Mouse (Mus musculus): ENCODE data around the gene Slc29a4. TPM values are rescaled to one million over a fixed set of nuclear protein-coding genes. Genes with fewer than 3 reads are reported as not detected.

Slc29a4 gene
- polyA plus RNA-seq, 1 experiment, result 9.9 TPM

GRCm38 (mm10) chr5:142697742-142698141, 5.4 kb downstream of the Slc29a4 start:
- no peak overlapping the region for H3K4me3 ChIP-seq (ENCODE audit: low read depth, low read length)
- H3K9ac ChIP-seq (ENCODE audit: low read depth, poor library complexity, severe bottlenecking), result no peak overlapping the region
- H3K27ac ChIP-seq (ENCODE audit: insufficient read depth, low read length), result no peak overlapping the region
- no peaks in the 10 kb centered on the region for H3K36me3 ChIP-seq (ENCODE audit: control insufficient read depth, insufficient read depth, low read length, poor library complexity, severe bottlenecking)
- no peaks in the 10 kb centered on the region for H3K27me3 ChIP-seq (ENCODE audit: control insufficient read depth, insufficient read depth, low read length, poor library complexity, severe bottlenecking)
- no peaks in the 10 kb centered on the region for H3K4me1 ChIP-seq (ENCODE audit: control insufficient read depth, insufficient read depth, low read length)
- H3K9me3 ChIP-seq (replicated peaks; ENCODE audit: control insufficient read depth, insufficient read depth, low read length, poor library complexity, severe bottlenecking), result no peaks in the 10 kb centered on the region
- TF ChIP-seq CTCF (IDR thresholded peaks at IDR 0.05; ENCODE audit: low read depth, low read length) (no peak), POLR2A (IDR thresholded peaks at IDR 0.05; ENCODE audit: insufficient read depth, low read length) (no peak), EP300 (IDR thresholded peaks at IDR 0.05; ENCODE audit: insufficient read depth, low read depth, low read length) (no peak)

DNA sequence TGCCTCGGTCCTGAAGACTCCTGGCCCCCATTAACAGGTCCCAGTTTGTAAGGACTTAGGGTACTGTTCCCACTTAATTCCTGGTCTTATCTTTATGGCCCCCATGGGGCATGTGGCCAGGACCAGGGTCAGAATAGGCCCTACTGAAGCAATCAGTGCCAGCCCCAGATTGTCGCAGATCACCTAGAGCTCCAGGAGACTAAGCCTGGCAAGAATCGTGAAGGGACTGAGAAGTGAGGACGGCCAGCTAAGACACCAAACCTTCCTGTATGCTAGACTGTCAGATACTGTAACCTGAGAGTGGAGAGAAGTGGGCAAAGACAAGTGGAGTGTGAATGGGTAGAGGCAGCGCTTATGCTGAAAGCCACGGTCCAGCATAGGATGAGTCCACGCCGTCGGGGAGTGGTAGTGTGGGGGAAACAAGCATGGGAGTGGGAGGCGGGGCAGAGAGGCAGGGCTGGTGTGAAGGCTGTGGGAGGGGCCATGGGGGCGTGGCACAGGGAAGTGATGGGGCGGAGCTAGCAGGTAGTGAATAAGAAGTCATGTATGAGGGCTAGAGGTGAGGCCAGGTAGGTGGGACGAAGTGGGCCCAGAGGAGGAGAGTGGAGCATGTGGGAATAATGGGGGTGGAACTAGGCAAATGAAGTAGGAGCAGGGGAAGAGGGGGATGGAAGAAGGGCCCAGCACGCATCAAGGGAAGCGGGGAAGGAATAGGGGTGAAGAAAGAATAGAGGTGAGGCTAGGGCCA, 8.7 kb downstream of the Slc29a4 start:
- TF ChIP-seq POLR2A (IDR thresholded peaks at IDR 0.05; ENCODE audit: insufficient read depth, low read length) (no peak), EP300 (IDR thresholded peaks at IDR 0.05; ENCODE audit: insufficient read depth, low read depth, low read length) (no peak), CTCF (IDR thresholded peaks at IDR 0.05; ENCODE audit: low read depth, low read length) (no peak)
- H3K9me3 ChIP-seq (replicated peaks; ENCODE audit: control insufficient read depth, insufficient read depth, low read length, poor library complexity, severe bottlenecking), result no peaks in the 10 kb centered on the region
- H3K27me3 ChIP-seq (ENCODE audit: control insufficient read depth, insufficient read depth, low read length, poor library complexity, severe bottlenecking), result no peaks in the 10 kb centered on the region
- peak overlapping the region; percentile 63 for H3K4me3 ChIP-seq (ENCODE audit: low read depth, low read length)
- peak overlapping the region; percentile 64; the same call in 1 of the 2 replicates for H3K9ac ChIP-seq (ENCODE audit: low read depth, poor library complexity, severe bottlenecking)
- H3K27ac ChIP-seq (ENCODE audit: insufficient read depth, low read length), result no peak overlapping the region
- no peaks in the 10 kb centered on the region for H3K4me1 ChIP-seq (ENCODE audit: control insufficient read depth, insufficient read depth, low read length)
- H3K36me3 ChIP-seq (ENCODE audit: control insufficient read depth, insufficient read depth, low read length, poor library complexity, severe bottlenecking), result no peaks in the 10 kb centered on the region

DNA sequence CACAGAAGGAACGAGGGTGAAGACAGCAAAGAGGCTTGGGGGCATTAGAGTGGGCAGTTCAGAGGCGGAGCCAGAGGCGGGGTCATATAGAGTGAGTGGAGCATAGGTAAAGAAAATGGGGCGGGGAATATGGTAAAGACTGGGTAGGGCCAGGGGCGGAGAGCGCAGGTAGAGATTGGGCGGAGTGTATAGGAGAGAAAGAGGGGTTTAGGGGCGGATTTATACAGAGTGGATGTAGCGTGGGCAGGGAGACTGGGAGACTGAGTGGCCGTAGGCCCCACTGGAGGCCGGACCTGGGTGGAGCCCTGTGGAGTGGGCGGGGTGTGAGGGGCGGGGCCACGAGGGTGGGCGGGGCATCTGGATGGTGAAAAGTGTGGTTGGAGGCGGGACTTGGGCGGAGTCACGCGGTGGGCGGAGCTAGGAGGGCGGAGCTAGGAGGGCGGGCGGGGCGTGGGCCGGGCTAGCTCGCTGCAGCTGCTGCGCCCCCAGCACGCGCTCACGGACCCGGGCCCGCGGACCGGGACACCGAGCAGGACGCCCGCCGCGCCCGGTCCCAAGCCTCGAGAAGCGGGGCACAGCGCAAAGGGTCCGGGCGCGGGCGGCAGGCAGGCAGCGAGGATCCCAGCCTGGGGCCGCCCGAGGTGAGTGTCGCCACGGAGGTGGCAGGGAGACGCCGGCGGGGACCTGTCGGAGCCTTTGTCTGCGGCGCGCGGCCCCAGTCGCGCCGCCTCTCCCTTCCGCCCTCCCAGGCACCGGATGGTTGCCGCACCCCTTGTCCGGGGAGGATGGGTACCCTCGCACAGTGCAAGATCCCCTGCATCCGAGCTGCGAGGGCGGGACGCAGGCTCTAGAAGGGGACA, 9.6 kb downstream of the Slc29a4 start:
- Histone ChIP-seq H3K27me3 (ENCODE audit: control insufficient read depth, insufficient read depth, low read length, poor library complexity, severe bottlenecking) (no peaks in the 10 kb centered on the region), H3K9ac (ENCODE audit: low read depth, poor library complexity, severe bottlenecking) (peak overlapping the region; percentile 64), H3K27ac (ENCODE audit: insufficient read depth, low read length) (no peak overlapping the region), H3K4me1 (ENCODE audit: control insufficient read depth, insufficient read depth, low read length) (no peaks in the 10 kb centered on the region), H3K9me3 (replicated peaks; ENCODE audit: control insufficient read depth, insufficient read depth, low read length, poor library complexity, severe bottlenecking) (no peaks in the 10 kb centered on the region), H3K36me3 (ENCODE audit: control insufficient read depth, insufficient read depth, low read length, poor library complexity, severe bottlenecking) (no peaks in the 10 kb centered on the region), H3K4me3 (ENCODE audit: low read depth, low read length) (peak overlapping the region; percentile 63)
- no peak for TF ChIP-seq EP300 (IDR thresholded peaks at IDR 0.05; ENCODE audit: insufficient read depth, low read depth, low read length)
- TF ChIP-seq POLR2A (IDR thresholded peaks at IDR 0.05; ENCODE audit: insufficient read depth, low read length), result no peak
- no peak for TF ChIP-seq CTCF (IDR thresholded peaks at IDR 0.05; ENCODE audit: low read depth, low read length)

- H3K27me3 ChIP-seq (ENCODE audit: control insufficient read depth, insufficient read depth, low read length, poor library complexity, severe bottlenecking), result no peaks in the 10 kb centered on the region
- H3K27ac ChIP-seq (ENCODE audit: insufficient read depth, low read length), result no peak overlapping the region
- H3K36me3 ChIP-seq (ENCODE audit: control insufficient read depth, insufficient read depth, low read length, poor library complexity, severe bottlenecking), result no peaks in the 10 kb centered on the region
- peak overlapping the region; percentile 62 for H3K4me3 ChIP-seq (ENCODE audit: low read depth, low read length)
- H3K9ac ChIP-seq (ENCODE audit: low read depth, poor library complexity, severe bottlenecking), result peak overlapping the region; percentile 64
- H3K4me1 ChIP-seq (ENCODE audit: control insufficient read depth, insufficient read depth, low read length), result no peaks in the 10 kb centered on the region
- H3K9me3 ChIP-seq (replicated peaks; ENCODE audit: control insufficient read depth, insufficient read depth, low read length, poor library complexity, severe bottlenecking), result no peaks in the 10 kb centered on the region
- TF ChIP-seq POLR2A (IDR thresholded peaks at IDR 0.05; ENCODE audit: insufficient read depth, low read length), result no peak
- no peak for TF ChIP-seq EP300 (IDR thresholded peaks at IDR 0.05; ENCODE audit: insufficient read depth, low read depth, low read length)
- no peak for TF ChIP-seq CTCF (IDR thresholded peaks at IDR 0.05; ENCODE audit: low read depth, low read length)
Measured at GRCm38 (mm10) chr5:142702511-142703138, 10.3 kb downstream of the Slc29a4 start.

GRCm38 (mm10) chr5:142703569-142703968, 11.3 kb downstream of the Slc29a4 start:
- Histone ChIP-seq H3K4me1 (ENCODE audit: control insufficient read depth, insufficient read depth, low read length) (no peaks in the 10 kb centered on the region), H3K27me3 (ENCODE audit: control insufficient read depth, insufficient read depth, low read length, poor library complexity, severe bottlenecking) (no peaks in the 10 kb centered on the region), H3K27ac (ENCODE audit: insufficient read depth, low read length) (no peak overlapping the region), H3K9ac (ENCODE audit: low read depth, poor library complexity, severe bottlenecking) (no peak overlapping the region), H3K9me3 (replicated peaks; ENCODE audit: control insufficient read depth, insufficient read depth, low read length, poor library complexity, severe bottlenecking) (no peaks in the 10 kb centered on the region), H3K36me3 (ENCODE audit: control insufficient read depth, insufficient read depth, low read length, poor library complexity, severe bottlenecking) (no peaks in the 10 kb centered on the region), H3K4me3 (ENCODE audit: low read depth, low read length) (no peak overlapping the region)
- TF ChIP-seq CTCF (IDR thresholded peaks at IDR 0.05; ENCODE audit: low read depth, low read length) (no peak), EP300 (IDR thresholded peaks at IDR 0.05; ENCODE audit: insufficient read depth, low read depth, low read length) (no peak), POLR2A (IDR thresholded peaks at IDR 0.05; ENCODE audit: insufficient read depth, low read length) (no peak)
